Mouse (Mus musculus) megakaryocyte, embryonic 14.5 days (primary cell): ENCODE measurements around the gene Pfn3. TPM values are rescaled to one million over a fixed set of nuclear protein-coding genes. Genes with fewer than 3 reads are reported as not detected.

ENCODE experiments used
- H3K27me3 ChIP-seq: replicated peaks from 2 replicates; pipeline ENCODE3; 2012; ENCODE audit warnings: inconsistent platforms
- H3K36me3 ChIP-seq: replicated peaks from 2 replicates; pipeline ENCODE3; 2012; ENCODE audit warnings: low read length, inconsistent platforms, mixed read lengths
- H3K4me1 ChIP-seq: 2 replicates; pipeline ENCODE4 v1.6.1; 2012; ENCODE audit warnings: inconsistent platforms
- H3K4me3 ChIP-seq: replicated peaks from 2 replicates; pipeline ENCODE3; 2012; ENCODE audit warnings: moderate library complexity, mild to moderate bottlenecking, inconsistent platforms
- H3K9me3 ChIP-seq: 2 replicates; pipeline ENCODE4 v1.6.1; 2012; ENCODE audit warnings: inconsistent platforms
- FLI1 ChIP-seq: IDR thresholded peaks from 2 replicates; pipeline ENCODE4 v1.6.1; 2012; ENCODE audit warnings: low read length, inconsistent platforms, mixed read lengths
- GATA1 ChIP-seq: IDR thresholded peaks from 3 replicates; pipeline ENCODE4 v1.6.1; 2012; ENCODE audit warnings: mixed read lengths, low read length, inconsistent platforms, borderline replicate concordance
- polyA plus RNA-seq: library from polyadenylated mRNA; stranded (reverse); fragments of >175 nt; gene quantifications from 2 replicates; pipeline ENCODE4 v1.2.3, GENCODE M21; 2012; ENCODE audit warnings: low replicate concordance; ENCODE audit not compliant: insufficient read depth

The Pfn3 gene
- polyA plus RNA-seq, 1 experiment: not detected

DNA sequence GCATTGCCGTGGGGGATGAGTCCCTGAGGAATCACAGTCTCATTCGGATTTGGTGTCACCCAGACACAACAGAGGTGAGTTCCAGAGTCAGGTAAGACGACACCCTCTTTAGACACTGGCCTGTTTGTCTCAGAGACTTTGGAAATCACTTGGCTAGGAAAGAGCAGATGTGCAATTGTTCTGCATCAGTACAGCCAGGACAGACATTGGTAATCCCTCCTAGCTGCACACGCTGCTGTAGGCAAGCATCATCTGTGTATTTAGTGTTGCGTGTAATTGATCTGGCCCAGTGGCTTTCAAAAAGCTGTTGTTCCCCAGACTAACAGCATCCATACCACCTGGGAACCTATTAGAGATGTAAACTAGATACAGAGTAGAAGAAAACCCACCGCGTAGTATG is 11.8 kb downstream of the Pfn3 start:
- H3K9me3 ChIP-seq: no peaks in the 10 kb centered on the region
- TF ChIP-seq GATA1 (no peak), FLI1 (no peak)
- H3K36me3 ChIP-seq: no peaks in the 10 kb centered on the region
- H3K4me3 ChIP-seq: no peak overlapping the region
- peaks cover 49% of the 10 kb centered on the region for H3K4me1 ChIP-seq
- H3K27me3 ChIP-seq: peaks cover 94% of the 10 kb centered on the region

GRCm38 (mm10) chr13:55400039-55400346 is 15.0 kb downstream of the Pfn3 start:
- Histone ChIP-seq H3K9me3 (peaks cover 3% of the 10 kb centered on the region; the same call in 1 of the 2 replicates), H3K4me1 (peaks cover 39% of the 10 kb centered on the region), H3K36me3 (no peaks in the 10 kb centered on the region), H3K27me3 (peaks cover 87% of the 10 kb centered on the region), H3K4me3 (no peak overlapping the region)
- TF ChIP-seq GATA1 (no peak), FLI1 (no peak)

- Histone ChIP-seq H3K27me3 (peaks cover 87% of the 10 kb centered on the region), H3K9me3 (peaks cover 3% of the 10 kb centered on the region; the same call in 1 of the 2 replicates), H3K4me3 (no peak overlapping the region), H3K4me1 (peaks cover 35% of the 10 kb centered on the region), H3K36me3 (no peaks in the 10 kb centered on the region)
- TF ChIP-seq FLI1: no peak
- TF ChIP-seq GATA1: no peak
These were observed 15.6 kb downstream of the Pfn3 start for GRCm38 (mm10) chr13:55399300-55400038.

DNA sequence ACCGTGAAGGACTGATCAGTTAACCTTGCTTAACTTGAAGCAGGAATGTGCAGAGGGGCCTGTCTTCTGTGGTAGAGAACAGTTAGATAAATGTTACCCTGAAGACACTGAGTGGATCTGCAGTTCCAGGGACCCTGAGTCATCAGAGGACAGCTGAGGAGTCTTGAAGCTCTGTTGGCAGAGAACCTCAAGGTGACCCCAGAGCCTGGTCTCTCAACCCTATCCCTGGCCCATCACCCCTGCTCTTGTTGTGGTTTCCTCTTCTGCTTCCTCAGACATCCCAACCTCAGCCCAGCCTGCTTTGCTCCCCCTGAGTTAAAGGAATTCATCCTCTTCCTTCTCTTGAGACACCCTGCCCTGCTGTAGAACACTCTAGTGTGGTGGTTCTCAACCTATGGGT is 16.9 kb downstream of the Pfn3 start, which contains the start of gene Slc34a1:
Gene Slc34a1 (plus strand): TSS at position 100 of the 400 bp plus-strand sequence.
- Histone ChIP-seq H3K27me3 (peaks cover 77% of the 10 kb centered on the region), H3K4me3 (no peak within 1 kb of the TSS), H3K36me3 (no peaks in the 10 kb centered on the region), H3K4me1 (peaks cover 28% of the 10 kb centered on the region), H3K9me3 (peaks cover 3% of the 10 kb centered on the region; the same call in 1 of the 2 replicates)
- TF ChIP-seq GATA1: no peak
- no peak for TF ChIP-seq FLI1

DNA sequence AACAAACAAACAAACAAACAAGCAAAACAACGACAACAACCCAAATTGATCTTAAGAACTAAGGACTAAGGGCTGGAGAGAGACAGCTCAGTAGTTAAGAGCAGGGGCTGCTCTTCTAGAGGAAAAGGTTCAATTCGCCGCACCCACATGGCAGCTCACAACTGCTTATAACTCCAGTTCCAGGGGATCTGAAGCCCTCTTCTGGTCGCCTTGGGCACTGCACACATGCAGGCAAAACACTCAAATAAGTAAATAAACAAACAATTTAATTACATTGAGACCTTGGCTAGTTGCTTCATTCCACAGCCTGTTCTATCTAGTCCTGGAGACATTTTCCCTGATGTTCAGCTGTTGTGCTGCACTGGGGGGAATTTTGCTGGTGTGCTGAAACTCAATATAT is 22.1 kb downstream of the Pfn3 start:
- Histone ChIP-seq H3K4me3 (no peak overlapping the region), H3K27me3 (peaks cover 38% of the 10 kb centered on the region), H3K4me1 (peaks cover 8% of the 10 kb centered on the region), H3K9me3 (peaks cover 15% of the 10 kb centered on the region), H3K36me3 (no peaks in the 10 kb centered on the region)
- no peak for TF ChIP-seq GATA1
- TF ChIP-seq FLI1: no peak

DNA sequence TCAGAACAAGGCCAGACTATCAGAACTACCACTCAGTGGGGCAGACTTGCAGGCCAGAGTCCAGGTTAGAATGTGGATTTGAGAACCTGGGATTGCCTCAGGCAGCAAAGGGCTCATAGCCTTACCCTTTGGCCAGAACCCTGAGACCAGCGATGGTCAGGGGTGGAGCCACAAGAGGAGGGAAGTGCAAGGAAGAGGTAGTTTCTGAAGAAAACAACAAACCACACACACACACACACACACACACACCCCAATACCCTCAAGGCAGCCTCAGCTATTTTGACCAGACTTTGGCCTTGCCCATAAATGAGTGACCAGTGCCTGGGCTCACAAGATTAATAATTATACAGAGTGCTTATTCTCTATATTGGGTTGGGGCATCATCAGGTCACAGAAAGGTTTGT is 23.4 kb downstream of the Pfn3 start:
- H3K4me1 ChIP-seq: peaks cover 4% of the 10 kb centered on the region; the same call in 1 of the 2 replicates
- H3K36me3 ChIP-seq: peaks cover 7% of the 10 kb centered on the region
- TF ChIP-seq FLI1 (no peak), GATA1 (no peak)
- no peak overlapping the region for H3K4me3 ChIP-seq
- peaks cover 29% of the 10 kb centered on the region for H3K27me3 ChIP-seq
- H3K9me3 ChIP-seq: peaks cover 24% of the 10 kb centered on the region

GRCm38 (mm10) chr13:55390644-55391043 is 24.4 kb downstream of the Pfn3 start:
- Histone ChIP-seq H3K27me3 (peaks cover 21% of the 10 kb centered on the region), H3K9me3 (peaks cover 33% of the 10 kb centered on the region), H3K36me3 (peaks cover 17% of the 10 kb centered on the region), H3K4me1 (peaks cover 4% of the 10 kb centered on the region; the same call in 1 of the 2 replicates), H3K4me3 (no peak overlapping the region)
- no peak for TF ChIP-seq GATA1
- TF ChIP-seq FLI1: no peak

DNA sequence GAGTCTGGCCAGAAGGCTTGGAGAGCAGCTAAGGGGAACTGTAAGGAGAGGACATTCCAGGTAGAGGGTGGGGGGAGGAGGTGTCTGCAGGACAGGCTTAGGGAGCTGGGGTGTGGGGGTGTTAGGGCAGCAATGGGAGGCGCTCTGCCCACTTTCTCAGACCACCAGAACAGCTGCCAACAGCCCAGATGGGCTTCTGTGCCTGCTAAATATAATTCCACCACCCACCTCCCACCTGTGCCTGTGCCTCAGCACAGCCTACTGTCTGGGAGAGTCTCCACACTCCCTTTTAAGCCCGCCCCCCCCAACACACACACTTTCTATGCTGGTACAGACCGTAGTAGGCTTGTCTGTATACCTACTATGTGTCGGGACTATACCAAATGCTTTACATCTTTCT is 33.2 kb downstream of the Pfn3 start:
- peaks cover 3% of the 10 kb centered on the region; the same call in 1 of the 2 replicates for H3K4me1 ChIP-seq
- peaks cover 92% of the 10 kb centered on the region for H3K36me3 ChIP-seq
- H3K27me3 ChIP-seq: no peaks in the 10 kb centered on the region
- peaks cover 14% of the 10 kb centered on the region for H3K9me3 ChIP-seq
- TF ChIP-seq FLI1: no peak
- no peak for TF ChIP-seq GATA1
- H3K4me3 ChIP-seq: no peak overlapping the region

- H3K9me3 ChIP-seq: no peaks in the 10 kb centered on the region
- peaks cover 8% of the 10 kb centered on the region; the same call in 1 of the 2 replicates for H3K4me1 ChIP-seq
- TF ChIP-seq FLI1 (no peak), GATA1 (no peak)
- H3K36me3 ChIP-seq: peaks cover 73% of the 10 kb centered on the region
- no peak overlapping the region for H3K4me3 ChIP-seq
- H3K27me3 ChIP-seq: peaks cover 4% of the 10 kb centered on the region
These were observed 36.0 kb downstream of the Pfn3 start for GRCm38 (mm10) chr13:55378907-55379580.

DNA sequence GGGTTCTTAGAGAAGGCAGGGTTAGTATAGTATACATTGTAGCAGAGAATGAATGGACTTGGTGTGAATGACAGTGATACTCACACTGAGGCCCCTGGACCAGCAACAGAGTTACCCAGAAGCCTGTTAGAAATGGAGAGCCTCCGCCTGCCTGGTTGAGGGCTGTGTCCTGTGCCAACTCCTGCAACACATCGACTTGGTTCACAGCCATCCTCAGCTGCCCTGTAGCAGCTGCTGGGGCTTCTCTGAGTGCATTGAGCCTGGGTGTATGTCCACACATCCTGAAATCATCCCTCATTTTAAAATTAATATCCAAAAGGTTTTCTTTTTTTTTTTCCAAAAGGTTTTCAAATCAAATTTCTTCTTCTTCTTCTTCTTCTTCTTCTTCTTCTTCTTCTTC is 39.2 kb downstream of the Pfn3 start:
- Histone ChIP-seq H3K4me1 (peaks cover 34% of the 10 kb centered on the region), H3K4me3 (no peak overlapping the region), H3K9me3 (no peaks in the 10 kb centered on the region), H3K27me3 (peaks cover 7% of the 10 kb centered on the region), H3K36me3 (peaks cover 43% of the 10 kb centered on the region)
- TF ChIP-seq FLI1 (no peak), GATA1 (no peak)
